Mouse (Mus musculus) lung, postnatal 10 days (tissue): ENCODE measurements around the gene AC140267.1.

ENCODE experiments used
- DNase-seq: peaks from one replicate; pipeline ENCODE4 v3.0.0; 2021

AC140267.1 gene

GRCm38 (mm10) chr15:80235535-80235934 is at the start of gene AC140267.1:
Gene AC140267.1, plus strand, starts transcription at chr15:80235835.
- DNase-seq, result no peak

- no peak for DNase-seq
These were observed 46.7 kb upstream of the AC140267.1 start for GRCm38 (mm10) chr15:80188927-80189326.

- no peak for DNase-seq
These were observed 45.6 kb upstream of the AC140267.1 start for GRCm38 (mm10) chr15:80190075-80190474.

DNA sequence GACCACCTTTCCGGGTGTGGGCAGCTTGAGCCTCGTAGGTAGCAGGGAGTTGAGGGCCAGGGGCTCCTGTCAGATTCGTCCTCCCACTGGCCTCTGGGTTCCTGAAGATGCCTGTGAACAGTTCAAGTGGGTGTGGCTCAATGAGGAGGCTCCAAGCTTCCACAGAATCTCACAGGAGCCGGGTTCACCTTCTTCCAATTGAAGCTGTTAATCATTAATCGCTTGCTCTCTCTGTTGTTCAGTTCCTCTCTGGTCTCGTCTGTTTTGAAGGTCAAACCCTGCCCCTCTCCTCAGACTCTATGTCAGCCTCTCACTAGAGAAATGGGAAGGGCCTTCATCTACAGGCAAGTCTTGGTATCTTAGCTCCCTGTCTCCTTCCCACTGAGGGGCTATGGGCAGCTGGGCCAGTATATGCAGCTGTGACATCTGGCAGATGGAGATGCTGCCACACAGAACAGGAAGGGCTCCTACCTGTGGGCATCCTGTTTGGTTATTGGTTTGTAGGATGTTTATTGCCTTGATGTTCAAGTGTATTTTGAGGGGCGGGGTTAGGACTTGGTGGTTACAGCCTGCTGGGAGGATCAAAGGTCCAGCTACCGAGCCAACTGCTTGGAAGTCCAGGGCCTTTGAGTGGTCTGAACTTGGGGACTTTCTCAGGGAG is 43.9 kb upstream of the AC140267.1 start:
- no peak for DNase-seq

GRCm38 (mm10) chr15:80192246-80192585 is 43.4 kb upstream of the AC140267.1 start:
- DNase-seq, result no peak

DNA sequence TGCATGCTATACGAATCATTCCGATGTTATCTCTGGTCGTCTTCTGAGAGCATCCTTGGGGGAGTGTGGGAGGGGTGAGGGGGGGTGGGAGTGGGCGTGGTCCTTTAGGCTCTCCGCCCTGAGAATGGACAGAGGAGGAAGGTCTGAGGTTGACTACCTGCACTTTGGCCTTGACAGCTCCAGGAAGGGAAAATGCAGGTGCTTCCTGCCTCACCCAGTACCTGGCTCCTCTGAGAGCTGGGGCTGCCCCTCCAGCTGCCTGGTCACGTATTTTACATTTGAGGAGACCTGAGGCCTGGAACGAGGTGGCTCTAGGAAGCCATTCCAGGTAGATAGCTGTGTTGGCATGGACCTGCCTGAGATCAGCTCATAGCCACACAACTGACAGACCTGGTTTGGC is 42.8 kb upstream of the AC140267.1 start:
- no peak for DNase-seq

DNA sequence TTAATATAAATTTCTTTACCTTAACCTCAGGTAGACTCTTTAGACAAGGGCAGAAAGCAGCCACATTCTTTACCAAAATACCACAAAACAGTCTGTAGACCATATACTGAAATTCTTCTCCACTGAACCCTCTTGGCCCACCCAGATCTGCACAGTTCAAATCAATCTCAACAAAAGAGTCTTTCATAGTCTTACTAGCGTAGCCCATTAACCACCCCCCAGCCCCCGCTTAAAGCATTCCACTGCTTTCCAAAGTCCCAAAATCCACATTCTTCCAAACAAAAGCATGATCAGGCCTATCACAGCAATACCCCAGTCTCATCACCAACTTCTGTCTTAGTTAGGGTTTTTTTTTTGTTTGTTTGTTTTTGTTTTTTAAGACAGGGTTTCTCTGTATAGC is 36.1 kb upstream of the AC140267.1 start:
- no peak for DNase-seq

DNA sequence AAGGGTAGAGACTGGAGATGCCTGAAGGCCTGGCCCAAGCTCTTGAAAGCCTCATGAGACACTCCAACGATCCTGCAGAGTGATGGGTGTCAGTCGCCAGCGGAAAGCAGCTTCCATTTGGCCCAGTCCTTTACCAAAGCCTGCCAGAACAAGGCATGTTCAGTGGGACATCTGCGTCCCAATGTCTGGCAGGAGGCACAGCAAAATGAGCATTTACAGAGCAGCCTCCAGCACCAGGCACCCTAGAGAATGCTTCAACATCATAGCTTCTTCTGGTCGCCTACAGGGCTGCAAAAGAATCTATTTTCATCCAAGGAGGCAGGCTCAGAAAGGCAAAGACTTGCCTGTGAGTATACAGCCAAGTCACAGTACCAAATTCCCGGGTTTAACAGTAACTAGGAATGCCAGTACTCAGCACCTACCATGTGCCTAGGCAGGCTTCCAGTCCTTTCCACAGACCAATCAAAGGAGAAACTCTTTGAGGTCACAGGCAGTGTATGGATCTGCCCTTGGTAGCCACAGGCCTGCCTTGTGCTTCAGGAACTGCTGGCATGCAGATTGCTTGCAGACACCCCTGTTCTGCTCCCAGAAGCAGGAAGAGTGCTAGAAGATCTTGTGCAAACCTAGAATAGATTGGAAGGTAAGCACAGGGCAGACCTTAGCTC is 33.4 kb upstream of the AC140267.1 start:
- no peak for DNase-seq

DNA sequence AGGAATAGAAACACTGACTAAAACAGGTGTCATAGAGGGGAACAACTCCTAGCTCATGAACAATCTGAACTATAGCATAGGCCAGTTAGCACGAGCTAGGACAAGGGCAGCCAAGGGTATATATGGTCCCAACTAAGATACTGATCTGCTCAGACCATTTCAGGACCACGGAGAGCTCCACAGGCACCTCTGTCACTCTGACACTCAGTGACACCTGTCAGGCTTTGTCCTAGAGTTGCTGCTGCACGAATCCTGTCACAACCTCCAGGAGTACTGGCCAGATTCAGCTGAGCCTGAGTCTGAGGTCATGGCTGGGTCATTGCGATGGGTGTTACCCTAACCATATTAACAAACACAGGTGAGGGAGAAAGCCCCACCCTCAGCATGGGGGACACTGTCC is 32.2 kb upstream of the AC140267.1 start:
- DNase-seq, result peak; percentile 20

- no peak for DNase-seq
These were observed 29.5 kb upstream of the AC140267.1 start for GRCm38 (mm10) chr15:80206057-80206565.

GRCm38 (mm10) chr15:80208446-80208845 is 27.2 kb upstream of the AC140267.1 start:
- DNase-seq, result no peak

DNA sequence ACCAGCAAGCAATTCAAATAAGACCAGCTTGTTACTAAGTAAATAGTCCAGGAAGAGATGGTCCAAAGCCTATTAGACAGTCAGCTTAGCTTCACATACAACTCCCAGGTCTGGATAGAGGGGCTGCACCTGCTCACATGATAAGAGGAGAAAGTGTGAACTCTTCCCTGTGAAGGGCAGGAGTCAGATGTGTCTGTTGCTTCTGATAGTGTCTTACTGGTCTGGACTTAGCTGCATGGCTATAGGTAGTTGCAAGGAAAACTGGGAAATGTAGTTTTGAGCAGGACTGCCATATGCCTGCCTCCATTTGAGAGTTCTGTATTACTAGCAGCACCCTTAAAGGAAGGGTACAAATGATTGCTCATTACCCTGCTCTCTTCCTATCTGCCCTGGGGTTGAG is 21.9 kb upstream of the AC140267.1 start:
- DNase-seq, result no peak

GRCm38 (mm10) chr15:80215716-80216479 is 19.7 kb upstream of the AC140267.1 start:
- peak; percentile 51 for DNase-seq

GRCm38 (mm10) chr15:80216480-80216820 is 19.2 kb upstream of the AC140267.1 start:
- no peak for DNase-seq

DNA sequence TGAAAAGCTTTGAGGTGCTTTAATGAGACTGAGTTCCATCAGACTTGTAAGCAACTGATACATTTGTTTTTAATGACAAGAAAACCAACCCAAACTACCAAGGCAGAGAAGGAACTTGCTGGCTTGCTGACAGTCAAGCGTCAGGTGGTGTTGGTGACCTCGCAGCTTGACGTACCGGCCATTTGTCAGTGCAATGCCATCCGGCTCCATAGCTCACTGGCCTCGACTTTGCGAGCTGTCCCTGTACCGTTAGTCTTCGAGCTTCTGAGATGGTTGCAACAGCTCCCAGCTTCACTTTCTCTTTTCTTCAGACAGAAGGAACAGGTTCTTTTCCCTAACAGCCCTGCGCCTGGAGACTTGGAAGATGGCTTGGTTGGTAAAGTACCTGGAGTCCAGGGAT is 18.2 kb upstream of the AC140267.1 start:
- no peak for DNase-seq

GRCm38 (mm10) chr15:80219211-80219610 is 16.4 kb upstream of the AC140267.1 start:
- peak; percentile 39 for DNase-seq

DNA sequence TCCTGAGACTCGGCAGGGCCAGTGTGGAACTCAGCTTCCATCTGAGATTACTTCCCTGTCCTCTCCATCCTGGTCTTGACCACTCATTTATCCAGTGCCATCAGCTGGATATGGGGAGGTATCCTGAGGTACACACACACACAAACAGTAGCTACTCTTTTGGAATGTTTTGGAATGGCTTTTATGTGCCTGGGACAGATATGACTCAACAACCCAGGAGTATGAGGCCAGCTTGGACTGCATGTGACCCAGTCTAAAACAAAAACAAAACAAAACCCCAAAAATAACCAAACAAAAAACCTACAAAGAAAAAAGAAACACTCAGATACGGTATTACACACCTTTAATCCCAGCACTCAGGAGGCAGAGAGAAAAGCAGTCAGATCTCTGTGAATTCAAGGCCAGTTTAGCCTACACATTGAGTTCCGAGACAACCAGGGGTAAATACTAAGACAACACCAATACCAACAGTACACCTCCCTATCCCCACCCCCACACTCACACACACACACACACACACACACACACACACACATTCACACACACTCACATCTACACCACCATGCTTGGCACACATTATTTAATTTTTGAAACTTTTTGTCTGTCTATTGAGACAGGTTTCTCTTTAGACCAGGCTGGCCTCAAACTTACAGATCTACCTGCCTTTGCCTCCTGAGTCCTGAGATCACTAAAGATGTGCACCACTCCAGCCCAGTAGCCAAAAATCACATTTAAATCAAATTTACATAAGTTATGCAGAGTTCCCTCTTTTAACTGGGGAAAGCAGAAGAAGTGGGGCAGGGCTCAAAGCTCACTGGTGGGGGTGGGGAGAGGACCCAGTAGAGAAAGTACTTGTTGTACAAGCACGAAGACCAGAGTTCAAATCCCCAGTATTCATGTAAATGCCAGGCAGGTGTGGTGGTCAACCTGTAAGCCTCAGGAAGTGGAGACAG is 15.7 kb upstream of the AC140267.1 start:
- DNase-seq, result no peak

- no peak for DNase-seq
These were observed 14.6 kb upstream of the AC140267.1 start for GRCm38 (mm10) chr15:80221031-80221430.

DNA sequence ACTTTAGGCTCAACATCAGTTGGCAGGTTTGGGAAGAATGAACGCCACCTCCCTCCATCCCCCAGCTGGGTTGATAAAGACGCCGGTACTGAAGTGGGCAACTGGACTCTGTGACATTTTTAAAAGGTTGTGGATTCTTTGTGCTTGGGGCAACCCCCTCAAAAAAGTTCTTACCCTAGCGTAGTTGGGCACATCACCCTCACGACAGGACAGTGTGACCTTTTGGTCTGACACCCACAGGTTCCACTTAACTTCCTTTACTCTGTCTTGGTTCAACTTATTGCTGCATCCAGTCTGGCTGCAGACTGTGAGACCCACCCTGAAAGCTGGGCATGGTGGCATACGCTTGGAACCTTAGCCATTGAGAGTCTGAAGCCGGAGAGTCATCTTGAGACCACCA is 11.9 kb upstream of the AC140267.1 start:
- no peak for DNase-seq

DNA sequence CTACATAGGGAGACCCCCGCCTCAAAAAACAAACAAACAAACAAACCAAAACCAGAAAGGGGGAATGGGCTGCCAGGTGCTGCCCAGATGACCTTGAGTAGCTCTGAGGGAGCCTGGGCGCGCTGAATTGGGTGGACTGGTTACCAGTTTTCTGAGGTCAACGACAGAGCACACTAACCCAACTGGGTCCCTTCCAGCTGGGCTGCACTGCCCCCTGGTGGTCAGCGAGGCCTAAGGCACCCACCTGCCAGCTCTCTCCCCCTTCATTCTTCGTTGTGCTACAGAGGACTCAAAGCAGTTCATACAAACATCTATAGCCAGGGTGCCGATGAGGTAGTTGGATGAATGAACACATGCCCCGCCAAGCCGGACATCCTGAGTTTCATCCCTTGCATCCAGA is 10.4 kb upstream of the AC140267.1 start:
- DNase-seq, result peak; percentile 86

DNA sequence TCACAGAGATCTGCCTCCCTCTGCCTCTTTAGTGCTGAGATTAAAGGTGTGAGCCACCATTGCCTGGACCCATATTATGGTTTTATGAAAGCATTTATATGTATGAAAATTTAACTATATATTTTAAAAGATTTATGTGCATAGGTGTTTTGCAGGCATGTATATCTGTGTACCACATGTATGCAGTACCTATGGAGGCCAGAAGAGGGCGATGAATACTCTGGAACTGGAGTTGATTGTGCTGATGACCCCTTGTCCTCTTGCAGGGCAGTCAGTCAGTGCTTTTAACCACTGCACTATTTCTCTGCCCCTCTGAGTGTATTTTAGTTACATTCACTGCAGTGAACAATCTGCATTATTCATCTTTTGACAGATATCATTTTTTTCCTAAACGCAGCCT is 9.8 kb upstream of the AC140267.1 start:
- DNase-seq, result peak; percentile 79

DNA sequence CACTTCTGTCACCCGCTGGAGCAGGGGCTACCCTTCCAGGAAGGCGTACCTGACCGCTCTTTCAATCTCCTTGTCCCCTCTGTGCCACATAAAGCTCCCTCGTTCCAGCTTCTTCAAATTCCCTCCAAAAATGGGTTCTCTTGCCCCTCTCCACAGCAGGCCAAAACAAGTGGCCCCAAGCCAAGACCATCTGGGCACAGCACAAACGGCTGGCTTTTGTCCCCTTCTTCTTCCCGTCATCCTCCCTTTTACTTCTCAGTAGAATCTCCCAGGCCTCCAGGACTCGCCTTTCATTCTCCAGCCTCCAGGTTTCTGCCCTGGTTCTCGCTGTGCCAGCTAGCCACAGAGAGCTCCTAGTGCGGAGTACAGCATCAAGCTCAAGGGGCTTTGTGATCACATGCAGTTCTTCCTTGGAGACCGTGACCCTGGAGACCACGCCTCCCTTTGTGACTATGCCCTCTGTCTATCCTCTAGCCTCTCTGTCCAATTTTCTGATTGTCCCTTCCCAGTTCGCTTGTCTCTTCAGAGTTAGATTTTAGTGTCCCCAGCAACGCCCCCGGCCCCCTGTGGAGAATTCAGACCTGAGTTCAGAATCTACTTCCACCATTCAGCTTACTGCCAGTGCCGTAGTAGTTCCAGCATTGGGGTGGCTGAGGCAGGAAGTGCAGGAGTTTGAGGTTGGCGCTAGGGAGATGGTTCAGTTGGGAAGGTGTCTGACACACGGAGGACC is 7.4 kb upstream of the AC140267.1 start:
- no peak for DNase-seq
